Mouse (Mus musculus) heart, embryonic 16.5 days (tissue): ENCODE results near the gene Ank3. TPM values are rescaled to one million over a fixed set of nuclear protein-coding genes. Genes with fewer than 3 reads are reported as not detected.

Source experiments
- ATAC-seq: fragments of 200-750 bp; cut with Nextera tagmentation; replicated peaks from 2 replicates; pipeline ENCODE4 v1.8.0; 2017; ENCODE audit warnings: moderate number of reproducible peaks; ENCODE audit not compliant: insufficient read depth, low FRiP score; ENCODE audit errors: extremely low read depth
- H3K27ac ChIP-seq: fragments of 300-500 bp; sonication (generic); 2 replicates; pipeline ENCODE4 v1.5.1; 2014; ENCODE audit warnings: mild to moderate bottlenecking, low read length, control low read depth, moderate library complexity
- H3K27me3 ChIP-seq: fragments of 300-500 bp; sonication (generic); 2 replicates; pipeline ENCODE4 v1.6.1; 2014; ENCODE audit warnings: low read length, mixed read lengths; ENCODE audit not compliant: control insufficient read depth, insufficient read depth
- H3K36me3 ChIP-seq: fragments of 300-500 bp; sonication (generic); 2 replicates; pipeline ENCODE4 v1.6.1; 2014; ENCODE audit not compliant: control insufficient read depth, insufficient read depth
- H3K4me1 ChIP-seq: fragments of 300-500 bp; sonication (generic); 2 replicates; pipeline ENCODE4 v1.6.1; 2014; ENCODE audit warnings: low read length, mixed read lengths; ENCODE audit not compliant: control insufficient read depth, insufficient read depth
- H3K4me2 ChIP-seq: fragments of 300-500 bp; sonication (generic); 2 replicates; pipeline ENCODE4 v1.6.1; 2014; ENCODE audit warnings: low read depth, mild to moderate bottlenecking, control low read depth, low read length
- H3K4me3 ChIP-seq: fragments of 300-500 bp; sonication (generic); 2 replicates; pipeline ENCODE4 v1.5.1; 2014; ENCODE audit warnings: mild to moderate bottlenecking, control low read depth, low read length
- H3K9ac ChIP-seq: fragments of 300-500 bp; sonication (generic); 2 replicates; pipeline ENCODE4 v1.6.1; 2014; ENCODE audit warnings: low read length, control low read depth
- H3K9me3 ChIP-seq: fragments of 300-500 bp; sonication (generic); replicated peaks from 2 replicates; pipeline ENCODE4 v1.6.1; 2016; ENCODE audit warnings: low read length; ENCODE audit not compliant: control insufficient read depth
- WGBS: fragments of 180-500 bp; shearing (Covaris S2); extraction: QIAGEN DNeasy Blood & Tissue Kit; methylation state at CpG from one replicate; pipeline ENCODE4 v1.1.7; 2014; 5-methylcytosine and 5-hydroxymethylcytosine counted together
- polyA plus RNA-seq: library from polyadenylated mRNA; unstranded; fragments of >200 nt; fragmentation: Nextera tagmentation; extraction: Ambion mirVana; gene quantifications from 2 replicates; pipeline ENCODE4 v1.2.1, GENCODE M21; 2015

The Ank3 gene
- polyA plus RNA-seq, 1 experiment from 2014 or later = 33.2 TPM

DNA sequence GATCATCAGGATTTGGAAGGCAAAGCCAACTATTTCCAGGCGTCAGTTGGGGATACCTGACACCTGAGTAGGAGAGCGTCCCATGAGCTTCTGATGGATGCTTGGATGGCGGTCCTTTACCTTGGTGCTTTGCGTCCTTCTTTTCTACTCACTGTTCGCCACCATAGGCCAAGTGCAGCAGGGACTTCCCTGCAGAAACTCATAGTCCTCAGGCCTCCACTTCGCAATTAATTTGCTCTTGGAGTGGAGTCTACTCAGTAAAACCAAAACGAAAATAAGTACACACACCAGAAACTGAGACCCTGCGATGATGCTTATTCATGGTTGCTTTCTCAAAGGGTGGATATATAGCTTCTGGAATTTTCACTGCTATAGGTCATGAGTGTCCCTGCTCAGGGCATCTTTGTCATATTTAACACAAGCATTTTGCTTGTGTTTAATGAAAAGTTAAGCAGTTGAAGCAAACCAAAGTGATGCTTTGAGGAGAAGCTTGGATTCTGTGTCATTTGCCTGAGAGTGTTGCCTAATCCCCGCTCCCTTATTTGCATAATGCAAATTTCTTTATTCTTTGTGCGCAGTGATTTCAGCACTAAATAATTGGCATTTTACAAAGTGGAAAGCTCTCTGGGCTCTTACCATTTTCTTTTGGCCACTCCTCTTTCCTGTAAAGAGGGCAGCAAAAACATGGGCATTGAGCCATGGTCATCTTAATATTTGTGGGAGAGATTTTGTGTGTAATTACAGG lies 145.5 kb downstream of the Ank3 start:
- Histone ChIP-seq H3K27ac (no peak overlapping the region), H3K27me3 (no peaks in the 10 kb centered on the region), H3K4me2 (no peak overlapping the region), H3K9me3 (no peaks in the 10 kb centered on the region), H3K9ac (no peak overlapping the region), H3K4me3 (no peak overlapping the region), H3K4me1 (peaks cover 12% of the 10 kb centered on the region), H3K36me3 (no peaks in the 10 kb centered on the region)
- ATAC-seq = no peak
- WGBS = 92% methylated on average over 10 of the region's 10 CpGs

DNA sequence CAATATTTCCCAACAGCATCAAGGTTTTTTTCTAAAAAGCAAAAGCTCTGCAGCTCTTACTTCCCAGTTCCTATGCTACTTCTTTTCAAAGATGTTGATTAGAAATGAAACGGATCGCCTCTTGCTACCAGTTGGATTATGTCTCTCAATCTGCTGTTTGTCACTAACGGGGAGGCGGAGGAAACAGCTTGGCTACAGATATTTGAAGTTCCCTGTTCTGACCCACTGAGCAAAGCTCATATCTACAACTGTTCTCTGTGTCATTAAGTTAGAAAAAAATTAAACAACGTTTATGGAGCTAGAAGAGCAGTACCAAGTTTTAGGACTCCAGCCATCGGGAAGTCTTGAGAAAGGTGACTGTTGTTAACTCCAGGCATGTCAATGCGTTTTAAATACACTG lies 146.1 kb downstream of the Ank3 start:
- 70% methylated on average over 7 of the region's 7 CpGs for WGBS
- no peak overlapping the region for H3K4me2 ChIP-seq
- no peak for ATAC-seq
- H3K36me3 ChIP-seq = no peaks in the 10 kb centered on the region
- H3K9me3 ChIP-seq = no peaks in the 10 kb centered on the region
- peaks cover 12% of the 10 kb centered on the region for H3K4me1 ChIP-seq
- no peak overlapping the region for H3K9ac ChIP-seq
- H3K4me3 ChIP-seq = no peak overlapping the region
- no peaks in the 10 kb centered on the region for H3K27me3 ChIP-seq
- H3K27ac ChIP-seq = no peak overlapping the region

DNA sequence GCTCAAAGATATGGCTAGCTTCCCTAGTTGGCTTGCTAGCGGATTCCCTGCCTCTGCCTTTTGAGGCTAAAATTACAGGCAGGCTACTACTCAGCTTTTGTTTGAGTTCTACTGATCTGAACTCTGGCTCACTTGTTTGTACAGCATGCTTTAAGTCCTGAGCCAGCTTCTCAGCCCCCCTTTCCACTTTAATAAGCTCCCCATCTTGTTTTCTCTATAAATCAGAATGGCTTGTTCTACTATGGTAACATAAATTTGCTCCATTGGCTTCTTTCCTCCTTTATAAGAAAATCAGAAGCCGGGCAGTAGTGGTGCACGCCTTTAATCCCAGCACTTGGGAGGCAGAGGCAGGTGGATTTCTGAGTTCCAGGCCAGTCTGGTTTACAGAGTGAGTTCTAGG lies 147.4 kb downstream of the Ank3 start:
- no peaks in the 10 kb centered on the region for H3K27me3 ChIP-seq
- peaks cover 19% of the 10 kb centered on the region for H3K4me1 ChIP-seq
- no peaks in the 10 kb centered on the region for H3K9me3 ChIP-seq
- no peak overlapping the region for H3K4me2 ChIP-seq
- no peak overlapping the region for H3K9ac ChIP-seq
- H3K4me3 ChIP-seq = no peak overlapping the region
- WGBS = 88% methylated on average over 3 of the region's 3 CpGs
- no peak overlapping the region; the same call in 1 of the 2 replicates for H3K27ac ChIP-seq
- no peaks in the 10 kb centered on the region for H3K36me3 ChIP-seq
- no peak for ATAC-seq

DNA sequence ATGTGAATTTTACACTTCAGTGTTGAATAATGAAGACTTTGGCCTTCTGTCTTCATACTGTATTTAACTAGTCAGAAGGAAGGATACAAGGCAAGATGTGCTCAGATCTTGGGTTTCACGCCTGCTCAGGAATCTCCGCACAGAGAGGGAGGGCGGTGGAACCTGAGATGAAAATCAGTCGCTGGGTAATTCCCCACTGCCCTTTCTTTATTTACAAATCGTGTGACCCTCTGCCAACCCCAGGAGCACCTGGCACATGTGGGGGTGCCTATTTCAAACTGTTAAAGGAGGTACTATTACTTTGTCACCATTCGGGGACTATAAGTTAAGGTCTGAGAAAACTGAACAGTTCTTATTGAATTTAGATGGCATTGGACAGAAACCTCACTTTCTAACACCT lies 148.1 kb downstream of the Ank3 start:
- no peak overlapping the region for H3K9ac ChIP-seq
- no peaks in the 10 kb centered on the region for H3K27me3 ChIP-seq
- H3K4me1 ChIP-seq = peaks cover 14% of the 10 kb centered on the region
- 84% methylated on average over 6 of the region's 6 CpGs for WGBS
- H3K36me3 ChIP-seq = no peaks in the 10 kb centered on the region
- no peak overlapping the region for H3K27ac ChIP-seq
- no peak for ATAC-seq
- no peak overlapping the region for H3K4me3 ChIP-seq
- H3K9me3 ChIP-seq = no peaks in the 10 kb centered on the region
- no peak overlapping the region for H3K4me2 ChIP-seq

DNA sequence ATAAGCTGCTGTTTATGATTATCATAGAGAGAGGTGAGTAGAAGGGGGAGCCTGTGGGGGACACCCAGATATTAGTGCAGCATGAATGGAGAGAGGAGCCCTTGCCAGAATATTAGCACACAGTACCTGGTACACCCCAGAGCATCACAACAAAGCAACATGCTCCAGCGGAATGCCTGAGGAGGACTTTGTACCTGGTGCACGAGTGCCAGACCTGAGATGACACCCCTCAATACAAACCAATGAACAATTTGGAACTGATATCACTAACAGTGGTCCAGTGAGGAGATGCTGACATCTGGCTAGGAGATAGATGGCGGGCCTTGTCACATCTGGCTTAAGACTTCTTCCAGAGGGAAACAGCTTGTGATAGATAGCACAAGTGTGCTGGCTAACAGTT lies 150.2 kb downstream of the Ank3 start:
- 78% methylated on average over 3 of the region's 3 CpGs for WGBS
- Histone ChIP-seq H3K36me3 (no peaks in the 10 kb centered on the region), H3K27me3 (no peaks in the 10 kb centered on the region), H3K4me3 (no peak overlapping the region), H3K27ac (no peak overlapping the region), H3K4me1 (peaks cover 8% of the 10 kb centered on the region), H3K9me3 (no peaks in the 10 kb centered on the region), H3K9ac (no peak overlapping the region), H3K4me2 (no peak overlapping the region)
- ATAC-seq = no peak

DNA sequence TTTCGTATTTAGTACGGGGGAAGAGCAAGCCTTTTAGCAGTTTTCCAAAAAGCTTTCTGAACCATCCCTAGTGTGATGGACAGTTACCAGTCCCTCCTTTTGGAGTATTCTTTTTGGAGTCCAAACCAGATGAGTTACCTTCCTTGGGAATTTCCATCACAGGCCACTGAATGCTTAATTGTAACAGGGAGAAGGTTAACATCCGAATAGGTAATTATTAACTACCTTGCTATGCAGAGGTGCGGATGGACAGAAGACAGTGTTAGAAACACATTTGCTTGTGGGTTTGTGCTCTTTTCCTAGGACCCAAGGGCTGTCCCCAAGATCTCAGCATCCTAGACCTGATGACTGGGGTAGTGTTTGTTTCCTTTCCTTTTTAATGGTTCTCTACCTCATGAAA lies 150.6 kb downstream of the Ank3 start:
- WGBS = 84% methylated on average over 4 of the region's 4 CpGs
- peaks cover 8% of the 10 kb centered on the region for H3K4me1 ChIP-seq
- H3K27me3 ChIP-seq = no peaks in the 10 kb centered on the region
- H3K4me2 ChIP-seq = no peak overlapping the region
- H3K4me3 ChIP-seq = no peak overlapping the region
- H3K27ac ChIP-seq = no peak overlapping the region
- no peak overlapping the region for H3K9ac ChIP-seq
- ATAC-seq = no peak
- no peaks in the 10 kb centered on the region for H3K36me3 ChIP-seq
- H3K9me3 ChIP-seq = no peaks in the 10 kb centered on the region

DNA sequence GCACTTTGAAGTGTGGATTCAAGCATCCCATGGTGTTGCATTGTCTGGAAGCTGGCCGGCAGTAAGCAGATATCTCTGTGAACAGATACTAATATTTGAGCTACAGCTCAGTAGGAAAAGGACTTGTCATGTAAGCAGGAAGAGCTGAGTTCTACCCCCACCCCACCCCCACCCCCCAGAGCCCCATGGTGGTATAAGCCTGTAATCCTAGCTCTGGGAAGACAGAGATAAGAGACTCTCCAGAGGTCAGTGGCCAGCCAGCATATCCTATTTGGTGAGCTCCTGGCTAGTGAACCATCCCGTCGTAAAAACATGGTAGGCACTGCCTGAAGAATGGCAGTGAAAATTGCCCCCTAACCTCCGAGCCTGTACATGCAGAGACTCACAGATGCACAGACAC lies 152.3 kb downstream of the Ank3 start:
- Histone ChIP-seq H3K27me3 (no peaks in the 10 kb centered on the region), H3K4me2 (no peak overlapping the region), H3K4me1 (peaks cover 8% of the 10 kb centered on the region), H3K36me3 (no peaks in the 10 kb centered on the region), H3K4me3 (no peak overlapping the region), H3K27ac (no peak overlapping the region), H3K9ac (no peak overlapping the region), H3K9me3 (no peaks in the 10 kb centered on the region)
- ATAC-seq = no peak
- WGBS = 35% methylated on average over 4 of the region's 4 CpGs

DNA sequence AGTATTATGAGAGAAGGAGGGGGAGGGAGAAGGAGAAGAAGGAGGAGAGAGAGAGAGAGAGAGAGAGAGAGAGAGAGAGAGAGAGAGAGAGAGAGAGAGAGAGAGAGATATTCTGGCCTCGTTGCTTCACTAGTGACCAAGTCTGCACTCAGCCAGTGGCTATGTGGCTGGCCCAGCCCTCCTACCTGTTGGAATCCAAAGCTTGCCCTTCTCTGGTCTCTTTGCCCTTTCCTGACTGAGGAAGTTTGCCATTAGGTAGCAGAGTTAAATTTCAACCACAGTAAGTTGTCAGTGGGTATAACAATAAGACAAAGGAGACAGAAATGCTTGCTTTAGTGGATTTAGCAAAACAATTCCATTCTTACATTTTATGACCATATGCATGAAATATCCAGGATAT lies 154.5 kb downstream of the Ank3 start:
- WGBS = 14% methylated on average over 1 of the region's 1 CpGs
- no peak overlapping the region for H3K4me3 ChIP-seq
- H3K27me3 ChIP-seq = no peaks in the 10 kb centered on the region
- no peak overlapping the region for H3K9ac ChIP-seq
- no peak for ATAC-seq
- peaks cover 8% of the 10 kb centered on the region for H3K4me1 ChIP-seq
- no peaks in the 10 kb centered on the region for H3K9me3 ChIP-seq
- no peak overlapping the region for H3K4me2 ChIP-seq
- H3K27ac ChIP-seq = no peak overlapping the region
- no peaks in the 10 kb centered on the region for H3K36me3 ChIP-seq

DNA sequence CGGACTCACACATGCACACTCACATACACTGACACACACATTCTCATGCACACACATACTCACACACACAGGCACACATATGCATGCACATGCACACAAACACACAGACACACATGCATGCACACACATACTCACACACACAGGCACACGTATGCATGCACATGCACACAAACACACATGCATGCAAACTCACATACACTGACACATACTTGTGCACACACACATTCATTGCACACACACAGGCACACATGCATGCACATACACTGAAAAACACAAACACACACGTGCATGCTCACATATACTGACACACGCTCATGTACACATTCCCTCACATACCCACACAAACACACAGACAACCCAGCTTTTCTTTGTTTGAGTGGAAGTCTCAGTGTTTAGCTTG lies 157.0 kb downstream of the Ank3 start:
- WGBS = 93% methylated on average over 4 of the region's 4 CpGs
- Histone ChIP-seq H3K27me3 (no peaks in the 10 kb centered on the region), H3K9ac (no peak overlapping the region), H3K4me1 (peaks cover 5% of the 10 kb centered on the region), H3K9me3 (no peaks in the 10 kb centered on the region), H3K27ac (no peak overlapping the region), H3K36me3 (no peaks in the 10 kb centered on the region), H3K4me2 (no peak overlapping the region), H3K4me3 (no peak overlapping the region)
- ATAC-seq = no peak
